Mouse (Mus musculus): ENCODE measurements around the gene Ccr4. TPM values are rescaled to one million over a fixed set of nuclear protein-coding genes. Genes with fewer than 3 reads are reported as not detected.

The Ccr4 gene
- total RNA-seq, 2 experiments from 2014 or later, result not detected

GRCm38 (mm10) chr9:114487481-114488258, 17.0 kb downstream of the Ccr4 start:
- DNase-seq (ENCODE audit: low spot score in 2 of 2), result no peak
- intact Hi-C loops (cut with DNase I), result no loop called here

GRCm38 (mm10) chr9:114486808-114487207, 17.9 kb downstream of the Ccr4 start:
- no peak for DNase-seq (ENCODE audit: low spot score in 2 of 2)
- intact Hi-C loops (cut with DNase I), result no loop called here

GRCm38 (mm10) chr9:114484771-114485170, 19.9 kb downstream of the Ccr4 start:
- intact Hi-C loops (cut with DNase I), result no loop called here
- DNase-seq (ENCODE audit: low spot score in 2 of 2), result no peak

GRCm38 (mm10) chr9:114480940-114481339, 23.8 kb downstream of the Ccr4 start:
- intact Hi-C loops (cut with DNase I), result no loop called here
- DNase-seq (ENCODE audit: low spot score in 2 of 2), result no peak

- intact Hi-C loops (cut with DNase I), result no loop called here
- no peak for DNase-seq (ENCODE audit: low spot score in 2 of 2)
Measured at GRCm38 (mm10) chr9:114477019-114477418, 27.7 kb downstream of the Ccr4 start.

GRCm38 (mm10) chr9:114471892-114472291, 32.8 kb downstream of the Ccr4 start:
- intact Hi-C loops (cut with DNase I), result no loop called here

GRCm38 (mm10) chr9:114468701-114469100, 36.0 kb downstream of the Ccr4 start:
- DNase-seq (ENCODE audit: low spot score in 2 of 2), result no peak
- intact Hi-C loops (cut with DNase I), result no loop called here

More at GRCm38 (mm10) chr9:114471892-114472291, 32.8 kb downstream of the Ccr4 start:
- no peak for DNase-seq (ENCODE audit: low spot score in 2 of 2)

GRCm38 (mm10) chr9:114468217-114468616, 36.5 kb downstream of the Ccr4 start:
- no peak for DNase-seq (ENCODE audit: low spot score in 2 of 2)
- intact Hi-C loops (cut with DNase I), result no loop called here

GRCm38 (mm10) chr9:114466871-114467270, 37.8 kb downstream of the Ccr4 start:
- DNase-seq (ENCODE audit: low spot score in 2 of 2), result no peak
- intact Hi-C loops (cut with DNase I), result no loop called here

GRCm38 (mm10) chr9:114465442-114465841, 39.3 kb downstream of the Ccr4 start:
- no peak for DNase-seq (ENCODE audit: low spot score in 2 of 2)
- intact Hi-C loops (cut with DNase I), result no loop called here

- no peak for DNase-seq (ENCODE audit: low spot score in 2 of 2)
- intact Hi-C loops (cut with DNase I), result no loop called here
Measured at GRCm38 (mm10) chr9:114462569-114462968, 42.1 kb downstream of the Ccr4 start.

GRCm38 (mm10) chr9:114458436-114458835, 46.3 kb downstream of the Ccr4 start:
- DNase-seq (ENCODE audit: low spot score in 2 of 2), result no peak
- intact Hi-C loops (cut with DNase I), result no loop called here

GRCm38 (mm10) chr9:114455420-114455819, 49.3 kb downstream of the Ccr4 start:
- intact Hi-C loops (cut with DNase I), result no loop called here

GRCm38 (mm10) chr9:114452418-114452817, 52.3 kb downstream of the Ccr4 start:
- DNase-seq (ENCODE audit: low spot score in 2 of 2), result no peak
- intact Hi-C loops (cut with DNase I), result no loop called here

More at GRCm38 (mm10) chr9:114455420-114455819, 49.3 kb downstream of the Ccr4 start:
- no peak for DNase-seq (ENCODE audit: low spot score in 2 of 2)

GRCm38 (mm10) chr9:114451615-114452014, 53.1 kb downstream of the Ccr4 start:
- intact Hi-C loops (cut with DNase I), result no loop called here

GRCm38 (mm10) chr9:114449120-114449754, 55.5 kb downstream of the Ccr4 start:
- intact Hi-C loops (cut with DNase I), result no loop called here
- DNase-seq (ENCODE audit: low spot score in 2 of 2), result no peak

More at GRCm38 (mm10) chr9:114451615-114452014, 53.1 kb downstream of the Ccr4 start:
- no peak for DNase-seq (ENCODE audit: low spot score in 2 of 2)

- intact Hi-C loops (cut with DNase I), result no loop called here
- DNase-seq (ENCODE audit: low spot score in 2 of 2), result no peak
Measured at GRCm38 (mm10) chr9:114448700-114449099, 56.0 kb downstream of the Ccr4 start.

- intact Hi-C loops (cut with DNase I), result no loop called here
- DNase-seq (ENCODE audit: low spot score in 2 of 2), result no peak
Measured at GRCm38 (mm10) chr9:114446887-114447286, 57.8 kb downstream of the Ccr4 start.

GRCm38 (mm10) chr9:114443351-114443750, 61.4 kb downstream of the Ccr4 start:
- intact Hi-C loops (cut with DNase I), result no loop called here
- no peak for DNase-seq (ENCODE audit: low spot score in 2 of 2)

GRCm38 (mm10) chr9:114442893-114443292, 61.8 kb downstream of the Ccr4 start:
- DNase-seq (ENCODE audit: low spot score in 2 of 2), result no peak
- intact Hi-C loops (cut with DNase I), result no loop called here

GRCm38 (mm10) chr9:114442225-114442624, 62.5 kb downstream of the Ccr4 start:
- no peak for DNase-seq (ENCODE audit: low spot score in 2 of 2)
- intact Hi-C loops (cut with DNase I), result no loop called here

Measured in left cerebral cortex, postnatal 14 days (tissue).